Mouse (Mus musculus): Measurements from ENCODE around the gene Fn1. TPM values are rescaled to one million over a fixed set of nuclear protein-coding genes. Genes with fewer than 3 reads are reported as not detected.

Fn1 gene
- total RNA-seq, 1 experiment from 2014 or later, result 26.8 TPM

Other genes with a start within 250 kb of the Fn1 start
- gene Abca12, start 238.3 kb downstream of the Fn1 start, total RNA-seq (2021), result not detected in 2 replicates
- gene Atic, start 96.0 kb downstream of the Fn1 start, total RNA-seq (2021), result 63.4 and 66.8 TPM in 2 replicates